Mouse (Mus musculus) retina, postnatal 1 day (tissue): Measurements from ENCODE around the gene Gm21887.
"Not testable (repeated sequence)": the region's sequence is repeated elsewhere in the genome, so short reads cannot be mapped to it uniquely, and the experiment has no call there.

Source experiments
- DNase-seq: peaks from one replicate; pipeline ENCODE4 v3.0.0-alpha.2; 2012

The Gm21887 gene

DNA sequence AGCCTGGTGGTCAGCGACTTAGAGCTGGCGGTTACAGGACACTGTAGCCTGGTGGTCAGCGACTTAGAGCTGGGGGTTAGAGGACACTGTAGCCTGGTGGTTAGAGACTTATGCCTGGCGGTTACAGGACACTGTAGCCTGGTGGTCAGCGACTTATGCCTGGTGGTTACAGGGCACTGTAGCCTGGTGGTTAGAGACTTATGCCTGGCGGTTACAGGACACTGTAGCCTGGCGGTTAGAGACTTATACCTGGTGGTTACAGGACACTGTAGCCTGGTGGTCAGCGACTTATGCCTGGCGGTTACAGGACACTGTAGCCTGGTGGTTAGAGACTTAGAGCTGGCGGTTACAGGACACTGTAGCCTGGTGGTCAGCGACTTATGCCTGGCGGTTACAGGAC lies 6.4 kb downstream of the Gm21887 start:
- DNase-seq, result not testable (repeated sequence)

DNA sequence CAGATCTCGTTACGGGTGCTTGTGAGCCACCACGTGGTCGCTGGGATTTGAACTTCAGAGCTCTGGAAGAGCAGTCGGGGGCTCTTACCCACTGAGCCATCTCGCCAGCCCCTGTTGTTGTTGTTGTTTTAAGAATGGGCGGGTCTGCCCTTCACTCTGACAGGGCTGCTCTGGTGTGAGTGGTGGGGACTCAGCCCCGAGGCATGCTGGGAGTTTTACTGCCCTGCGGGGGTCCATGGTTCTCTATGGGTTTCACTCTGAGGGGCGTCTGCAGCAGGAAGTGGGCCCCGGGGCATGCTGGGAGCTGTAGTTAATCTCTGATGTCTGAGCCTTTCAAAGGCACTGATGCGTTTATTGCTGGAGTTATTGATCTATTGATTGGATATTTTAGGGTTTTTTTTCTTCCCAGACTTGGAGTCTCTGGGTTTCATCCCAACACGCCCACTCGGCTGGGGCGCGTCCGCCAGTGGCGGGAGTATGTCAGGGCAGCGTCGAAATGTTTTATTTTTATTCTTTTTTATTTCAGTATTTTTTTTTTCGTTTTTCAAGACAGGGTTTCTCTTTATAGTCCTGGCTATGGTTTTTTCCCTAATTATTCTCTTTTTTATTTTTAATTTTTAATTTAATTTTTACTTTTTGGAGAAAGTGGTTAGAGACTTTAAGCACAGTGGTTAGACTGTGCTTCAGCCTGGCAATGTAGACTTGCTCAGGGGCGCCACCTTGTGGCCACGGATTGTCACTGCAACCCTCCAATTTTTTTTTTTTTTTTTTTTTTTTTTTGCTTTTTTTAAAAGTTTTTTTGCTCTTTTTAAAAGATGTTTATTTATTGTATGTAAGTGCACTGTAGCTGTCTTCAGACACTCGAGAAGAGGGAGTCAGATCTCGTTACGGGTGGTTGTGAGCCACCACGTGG lies 8.1 kb downstream of the Gm21887 start:
- peak; percentile 98 for DNase-seq

DNA sequence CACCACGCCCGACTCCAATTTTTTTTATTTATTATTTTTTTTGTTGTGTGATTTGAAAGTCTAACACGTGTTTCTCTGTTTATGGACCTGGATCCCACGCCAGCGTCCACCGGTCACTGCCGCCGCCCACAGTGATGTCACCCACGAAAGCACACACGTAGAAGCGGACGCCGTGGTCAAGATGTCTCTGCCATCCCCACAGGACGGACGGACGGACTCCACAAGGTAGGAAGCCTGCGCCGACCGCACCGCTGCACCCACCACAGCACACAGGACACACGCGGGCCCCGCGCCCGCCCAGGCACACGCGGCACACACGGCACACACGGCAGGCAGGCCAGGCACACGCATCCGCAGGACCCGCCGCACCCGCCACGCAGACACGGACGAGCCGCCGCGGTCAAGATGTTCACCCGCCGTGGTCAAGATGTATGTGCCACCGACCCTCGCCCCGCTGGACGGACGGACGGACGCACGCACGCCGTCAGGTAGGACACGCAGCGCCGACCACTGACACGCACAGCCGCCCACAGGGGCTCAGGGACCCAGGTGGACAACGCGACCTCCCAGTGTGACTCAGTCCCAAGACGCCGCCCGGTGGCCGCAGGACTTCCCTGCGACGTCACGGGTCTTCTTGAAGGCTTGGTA lies 9.2 kb downstream of the Gm21887 start:
- DNase-seq, result peak; percentile 70

DNA sequence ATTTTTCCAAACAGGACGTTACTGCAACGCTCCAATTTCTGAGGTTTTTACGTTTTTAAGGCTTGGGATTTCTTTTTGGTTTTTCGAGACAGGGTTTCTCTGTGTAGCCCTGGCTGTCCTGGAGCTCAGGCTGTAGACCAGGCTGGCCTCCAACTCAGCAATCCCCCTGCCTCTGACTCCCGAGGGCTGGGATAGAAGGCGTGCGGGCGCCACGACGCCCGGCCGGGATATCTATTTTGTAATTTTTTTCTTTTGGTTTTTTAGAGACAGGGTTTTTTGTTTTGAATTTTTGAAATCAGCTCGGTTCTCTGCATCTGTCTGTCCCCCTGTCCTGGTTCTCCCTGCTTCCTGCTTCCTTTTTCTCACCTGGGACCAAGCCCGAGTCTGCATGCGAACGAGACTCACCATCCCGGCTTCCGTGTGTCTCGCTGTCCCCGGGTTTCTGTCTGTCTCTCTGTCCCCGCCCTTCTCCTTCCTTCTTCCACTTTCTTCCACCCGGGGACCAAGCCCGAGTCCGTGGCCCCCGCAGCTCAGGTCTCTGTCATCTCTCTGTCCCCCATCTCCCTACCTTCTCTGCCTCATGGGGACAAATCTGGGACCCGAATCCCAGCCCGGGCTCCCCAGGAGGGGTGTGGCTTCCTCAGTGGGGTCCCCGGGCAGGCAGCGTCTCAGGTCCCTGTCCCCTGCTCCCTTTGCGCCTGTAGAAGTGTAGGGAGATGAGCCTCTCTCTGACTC lies 9.9 kb downstream of the Gm21887 start:
- peak; percentile 65 for DNase-seq

DNA sequence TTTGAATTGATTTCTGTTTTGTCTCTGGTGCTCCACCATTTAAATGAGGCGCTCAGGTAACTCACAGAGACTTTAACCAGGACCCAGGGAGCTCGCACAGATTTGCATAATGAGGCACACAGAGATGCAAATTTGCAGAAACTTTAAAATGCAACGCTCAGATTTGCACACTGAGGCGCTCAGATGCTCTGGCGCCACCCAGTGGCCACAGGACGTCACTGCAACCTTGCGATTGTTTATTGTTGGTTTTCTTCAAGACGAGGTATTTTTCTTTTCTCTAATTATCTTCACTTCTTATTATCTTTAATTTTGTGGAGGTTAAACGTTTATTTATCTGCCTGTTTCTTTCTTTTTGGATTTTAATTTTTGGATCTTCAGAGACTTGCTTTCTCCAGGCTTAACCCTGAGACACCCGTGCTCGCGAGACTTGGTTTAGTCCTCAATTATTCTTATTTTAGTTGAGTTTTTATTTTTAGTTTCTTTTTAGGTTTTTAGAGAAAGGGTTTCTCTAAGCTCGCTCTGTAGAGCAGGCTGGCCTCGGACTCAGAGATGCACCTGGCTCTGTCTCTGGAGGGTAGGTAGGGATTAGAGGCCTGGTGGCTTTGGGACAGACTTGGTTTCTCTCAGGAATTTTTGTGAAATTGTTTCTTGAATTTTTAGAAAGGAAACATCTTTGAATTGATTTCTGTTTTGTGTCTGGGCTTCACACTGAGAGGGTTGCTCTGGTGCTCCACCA lies 10.7 kb downstream of the Gm21887 start:
- peak; percentile 88 for DNase-seq

DNA sequence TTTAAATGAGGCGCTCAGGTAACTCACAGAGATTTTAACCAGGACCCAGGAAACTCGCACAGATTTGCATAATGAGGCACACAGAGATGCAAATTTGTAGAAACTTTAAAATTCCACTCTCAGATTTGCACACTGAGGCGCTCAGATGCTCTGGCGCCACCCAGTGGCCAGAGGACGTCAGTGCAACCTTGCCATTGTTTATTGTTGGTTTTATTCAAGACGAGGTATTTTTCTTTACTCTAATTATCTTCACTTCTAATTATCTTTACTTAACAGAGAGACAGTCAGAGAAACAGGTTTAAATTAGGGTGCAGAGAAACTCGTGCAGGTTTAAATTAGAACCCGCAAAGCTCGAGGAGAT lies 11.2 kb downstream of the Gm21887 start:
- DNase-seq, result peak; percentile 96

DNA sequence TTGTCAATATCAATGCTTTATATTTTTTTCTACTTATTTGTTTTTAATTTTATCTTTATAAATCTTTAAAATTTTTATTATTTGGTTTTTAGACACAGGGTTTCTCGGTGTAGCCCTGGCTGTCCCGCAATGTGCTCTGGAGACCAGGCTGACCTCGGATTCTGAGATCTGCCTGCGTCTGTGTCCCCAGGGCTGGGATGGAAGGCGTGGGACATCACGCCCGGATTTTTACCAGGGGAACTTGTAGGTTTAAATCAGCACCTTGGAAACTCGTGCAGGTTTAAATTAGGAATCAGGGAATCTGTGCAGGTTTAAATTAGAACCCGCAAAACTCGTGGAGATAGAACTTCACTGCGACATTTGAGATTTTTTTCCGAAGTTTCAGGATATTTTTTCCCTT lies 11.7 kb downstream of the Gm21887 start:
- not testable (repeated sequence) for DNase-seq

DNA sequence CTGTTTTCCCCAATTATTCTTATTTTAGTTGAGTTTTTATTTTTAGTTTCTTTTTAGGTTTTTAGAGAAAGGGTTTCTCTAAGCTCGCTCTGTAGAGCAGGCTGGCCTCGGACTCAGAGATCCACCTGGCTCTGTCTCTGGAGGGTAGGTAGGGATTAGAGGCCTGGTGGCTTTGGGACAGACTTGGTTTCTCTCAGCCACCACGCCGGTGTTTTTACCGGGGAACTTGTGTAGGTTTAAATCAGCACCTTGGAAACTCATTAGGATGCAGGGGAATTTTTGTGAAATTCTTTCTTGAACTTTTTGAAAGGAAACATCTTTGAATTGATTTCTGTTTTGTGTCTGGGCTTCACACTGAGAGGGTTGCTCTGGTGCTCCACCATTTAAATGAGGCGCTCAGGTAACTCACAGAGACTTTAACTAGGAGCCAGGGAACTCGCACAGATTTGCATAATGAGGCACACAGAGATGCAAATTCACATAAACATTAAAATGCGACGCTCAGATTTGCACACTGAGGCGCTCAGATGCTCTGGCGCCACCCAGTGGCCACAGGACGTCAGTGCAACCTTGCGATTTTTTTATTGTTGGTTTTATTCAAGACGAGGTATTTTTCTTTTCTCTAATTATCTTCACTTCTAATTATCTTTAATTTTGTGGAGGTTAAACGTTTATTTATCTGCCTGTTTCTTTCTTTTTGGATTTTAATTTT lies 12.4 kb downstream of the Gm21887 start:
- peak; percentile 89 for DNase-seq
